Mouse (Mus musculus) limb, embryonic 12.5 days (tissue): ENCODE data around the gene Dll1. TPM values are rescaled to one million over a fixed set of nuclear protein-coding genes. Genes with fewer than 3 reads are reported as not detected.

Experiments
- ATAC-seq: fragments of 200-750 bp; cut with Nextera tagmentation; 2 replicates; pipeline ENCODE4 v1.8.0; 2017; ENCODE audit warnings: low read depth, moderate TSS enrichment; ENCODE audit not compliant: insufficient number of reproducible peaks, insufficient read depth, low FRiP score, low TSS enrichment
- H3K27ac ChIP-seq: fragments of 300-500 bp; sonication (generic); 2 replicates; pipeline ENCODE4 v1.5.1; 2016; ENCODE audit warnings: mild to moderate bottlenecking, moderate library complexity
- H3K27me3 ChIP-seq: fragments of 300-500 bp; sonication (generic); 2 replicates; pipeline ENCODE4 v1.6.1; 2016; ENCODE audit warnings: mild to moderate bottlenecking, moderate library complexity
- H3K36me3 ChIP-seq: fragments of 300-500 bp; sonication (generic); 2 replicates; pipeline ENCODE4 v1.6.1; 2016; ENCODE audit warnings: mild to moderate bottlenecking, moderate library complexity
- H3K4me1 ChIP-seq: fragments of 300-500 bp; sonication (generic); replicated peaks from 2 replicates; pipeline ENCODE4 v1.6.1; 2016
- H3K4me2 ChIP-seq: fragments of 300-500 bp; sonication (generic); 2 replicates; pipeline ENCODE4 v1.6.1; 2016; ENCODE audit warnings: mild to moderate bottlenecking, moderate library complexity
- H3K4me3 ChIP-seq: fragments of 300-500 bp; sonication (generic); replicated peaks from 2 replicates; pipeline ENCODE4 v1.5.1; 2016; ENCODE audit warnings: mild to moderate bottlenecking
- H3K9ac ChIP-seq: fragments of 300-500 bp; sonication (generic); replicated peaks from 2 replicates; pipeline ENCODE4 v1.6.1; 2016; ENCODE audit warnings: mild to moderate bottlenecking, moderate library complexity
- H3K9me3 ChIP-seq: fragments of 300-500 bp; sonication (generic); 2 replicates; pipeline ENCODE4 v1.6.1; 2016; ENCODE audit warnings: mild to moderate bottlenecking, moderate library complexity
- WGBS: fragments of 180-500 bp; shearing (Covaris S2); methylation state at CpG from one replicate; pipeline ENCODE4 v1.1.7; 2016; 5-methylcytosine and 5-hydroxymethylcytosine counted together
- polyA plus RNA-seq: library from polyadenylated mRNA; unstranded; fragments of >200 nt; fragmentation: Nextera tagmentation; extraction: Ambion mirVana; gene quantifications from 2 replicates; pipeline ENCODE4 v1.2.1, GENCODE M21; 2016

Dll1 gene
- polyA plus RNA-seq, 1 experiment from 2014 or later = 7.1 TPM

DNA sequence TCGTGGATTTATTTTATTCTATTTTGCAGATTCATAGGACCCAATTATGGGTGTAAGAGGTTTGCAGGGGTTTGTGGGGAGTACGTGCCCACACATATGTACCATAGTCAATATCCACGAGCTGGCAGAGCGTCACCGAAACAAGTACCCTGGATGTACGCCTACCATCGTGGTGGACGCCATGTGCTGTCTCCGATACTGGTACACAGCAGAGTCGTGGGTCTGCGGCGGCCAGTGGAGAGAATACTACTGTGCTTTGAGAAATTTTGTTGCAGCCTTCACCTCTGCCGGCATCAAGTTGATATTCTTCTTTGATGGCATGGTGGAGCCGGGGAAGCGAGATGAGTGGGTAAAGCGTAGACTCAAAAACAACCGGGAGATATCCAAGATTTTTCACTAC is 25.0 kb upstream of the Dll1 start:
- no peak overlapping the region for H3K9ac ChIP-seq
- peaks cover 50% of the 10 kb centered on the region for H3K36me3 ChIP-seq
- no peak for ATAC-seq

DNA sequence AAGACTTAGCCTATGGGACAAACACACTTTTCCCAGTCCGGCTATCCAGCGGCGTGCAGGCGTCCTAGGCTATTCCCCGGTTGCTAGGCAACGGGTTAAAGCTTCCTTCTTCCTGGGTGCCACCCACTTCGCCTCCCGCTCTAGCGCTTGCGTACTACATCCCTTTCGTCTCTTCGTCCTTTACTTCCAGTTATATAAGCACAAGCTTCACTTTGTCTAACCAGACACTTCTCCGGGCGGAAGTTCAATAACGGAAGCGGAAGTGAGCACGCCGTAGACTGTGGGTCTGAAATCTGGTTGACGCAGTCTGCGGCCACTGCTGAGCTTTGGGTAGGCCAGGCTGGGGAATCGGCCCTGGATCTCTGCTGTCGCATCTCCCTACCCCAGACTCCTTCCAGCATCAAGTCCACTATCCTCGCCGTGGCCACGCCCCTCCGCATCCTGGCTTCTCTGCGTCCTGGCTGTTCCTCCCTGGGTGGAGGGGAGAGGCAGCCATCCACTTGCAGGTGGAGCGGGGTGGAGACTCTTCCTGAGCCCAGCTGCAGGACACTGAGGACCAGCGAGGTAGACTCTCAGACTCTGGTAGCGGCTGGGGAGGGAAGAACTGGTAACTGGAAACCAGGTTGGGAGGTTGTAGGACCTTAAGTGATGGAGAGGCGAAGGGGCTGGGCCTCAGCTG is 19.5 kb upstream of the Dll1 start, which contains the start of gene Fam120b:
Gene Fam120b (plus strand): TSS at position 206 of the 679 bp plus-strand sequence.
- Histone ChIP-seq H3K9ac (peak within 1 kb of the TSS; percentile 80), H3K4me2 (peak within 1 kb of the TSS; percentile 71), H3K4me3 (peak within 1 kb of the TSS; percentile 67), H3K36me3 (no peaks in the 10 kb centered on the region), H3K9me3 (no peaks in the 10 kb centered on the region), H3K4me1 (peaks cover 16% of the 10 kb centered on the region), H3K27ac (peak within 1 kb of the TSS; percentile 88), H3K27me3 (peaks cover 10% of the 10 kb centered on the region; the same call in 1 of the 2 replicates)
- under 1% methylated on average over 31 of the region's 31 CpGs for WGBS
- ATAC-seq = peak; percentile 94

More for the DNA sequence above, 25.0 kb upstream of the Dll1 start:
- Histone ChIP-seq H3K9me3 (no peaks in the 10 kb centered on the region), H3K27ac (no peak overlapping the region), H3K4me2 (no peak overlapping the region), H3K27me3 (no peaks in the 10 kb centered on the region), H3K4me1 (peaks cover 8% of the 10 kb centered on the region), H3K4me3 (no peak overlapping the region)
- 97% methylated on average over 17 of the region's 17 CpGs for WGBS

DNA sequence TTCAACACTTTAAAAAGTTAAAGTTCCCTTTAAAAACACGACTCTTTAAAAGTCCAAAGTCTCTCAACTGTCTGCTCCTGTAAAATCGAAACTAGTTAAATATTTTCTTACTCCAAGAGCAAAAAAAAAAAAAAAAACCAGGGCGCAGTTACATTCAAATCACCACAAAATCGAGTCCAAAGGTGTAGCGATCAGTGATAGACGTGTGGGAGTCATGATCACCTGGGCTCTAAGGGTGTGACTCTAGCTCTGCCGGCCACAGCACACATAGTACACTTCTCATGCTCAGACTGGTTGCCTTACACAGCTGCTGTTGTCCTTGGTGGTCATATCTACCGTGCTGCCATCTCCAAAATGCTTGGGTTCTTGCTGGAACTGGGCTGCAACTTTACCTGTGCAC is 12.7 kb upstream of the Dll1 start:
- WGBS = 81% methylated on average over 8 of the region's 8 CpGs
- ATAC-seq = no peak
- H3K4me2 ChIP-seq = no peak overlapping the region
- H3K9ac ChIP-seq = no peak overlapping the region
- peaks cover 8% of the 10 kb centered on the region; the same call in 1 of the 2 replicates for H3K27me3 ChIP-seq
- no peaks in the 10 kb centered on the region for H3K36me3 ChIP-seq
- no peak overlapping the region for H3K4me3 ChIP-seq
- H3K9me3 ChIP-seq = no peaks in the 10 kb centered on the region
- no peak overlapping the region for H3K27ac ChIP-seq
- no peaks in the 10 kb centered on the region for H3K4me1 ChIP-seq

DNA sequence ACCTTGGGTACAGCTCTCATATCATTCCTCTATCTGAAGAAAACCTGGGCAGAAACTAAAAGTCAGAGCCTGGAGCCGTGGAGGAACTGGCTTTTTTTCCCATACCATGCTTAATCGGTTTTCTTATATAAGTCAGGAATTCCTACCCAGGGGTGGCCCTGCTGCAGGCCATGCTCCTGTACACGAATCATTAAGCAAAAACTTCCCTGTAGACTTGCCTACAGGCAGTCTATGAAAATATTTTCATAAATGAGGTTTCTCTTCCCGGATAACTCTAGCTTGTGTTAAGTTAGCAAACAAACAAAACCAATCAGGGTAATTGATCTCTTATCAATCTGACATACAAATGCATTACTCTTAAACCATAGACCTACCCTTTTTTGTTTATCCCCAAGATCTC is 12.2 kb upstream of the Dll1 start:
- H3K27me3 ChIP-seq = peaks cover 7% of the 10 kb centered on the region; the same call in 1 of the 2 replicates
- no peak for ATAC-seq
- H3K4me3 ChIP-seq = no peak overlapping the region
- no peak overlapping the region for H3K27ac ChIP-seq
- H3K36me3 ChIP-seq = no peaks in the 10 kb centered on the region
- H3K4me2 ChIP-seq = no peak overlapping the region
- H3K4me1 ChIP-seq = no peaks in the 10 kb centered on the region
- H3K9me3 ChIP-seq = no peaks in the 10 kb centered on the region
- H3K9ac ChIP-seq = no peak overlapping the region
- WGBS = 84% methylated on average over 4 of the region's 4 CpGs

DNA sequence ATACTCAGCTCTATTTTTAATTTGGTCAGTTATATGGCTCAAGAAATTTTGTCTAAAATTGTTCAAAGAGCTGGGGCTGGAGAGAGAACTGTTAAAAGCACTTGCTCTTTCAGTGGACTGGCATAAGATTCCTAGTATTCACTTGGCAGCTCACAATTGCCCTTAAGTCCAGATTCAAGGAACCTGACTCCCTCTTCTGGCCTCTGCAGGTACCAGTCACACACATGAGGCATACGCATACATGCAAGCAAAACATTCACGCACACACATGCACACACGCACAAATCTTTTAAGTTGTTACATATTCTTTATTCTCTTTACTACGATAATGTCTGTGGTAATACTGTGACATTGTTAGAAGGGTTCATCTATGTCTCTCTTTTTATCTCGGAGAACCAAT is 6.7 kb upstream of the Dll1 start:
- H3K9me3 ChIP-seq = no peaks in the 10 kb centered on the region
- peaks cover 55% of the 10 kb centered on the region for H3K27me3 ChIP-seq
- no peaks in the 10 kb centered on the region for H3K36me3 ChIP-seq
- H3K9ac ChIP-seq = no peak overlapping the region
- no peak for ATAC-seq
- peaks cover 17% of the 10 kb centered on the region for H3K4me1 ChIP-seq
- H3K4me3 ChIP-seq = no peak overlapping the region
- no peak overlapping the region for H3K4me2 ChIP-seq
- WGBS = 94% methylated on average over 5 of the region's 5 CpGs
- no peak overlapping the region for H3K27ac ChIP-seq

DNA sequence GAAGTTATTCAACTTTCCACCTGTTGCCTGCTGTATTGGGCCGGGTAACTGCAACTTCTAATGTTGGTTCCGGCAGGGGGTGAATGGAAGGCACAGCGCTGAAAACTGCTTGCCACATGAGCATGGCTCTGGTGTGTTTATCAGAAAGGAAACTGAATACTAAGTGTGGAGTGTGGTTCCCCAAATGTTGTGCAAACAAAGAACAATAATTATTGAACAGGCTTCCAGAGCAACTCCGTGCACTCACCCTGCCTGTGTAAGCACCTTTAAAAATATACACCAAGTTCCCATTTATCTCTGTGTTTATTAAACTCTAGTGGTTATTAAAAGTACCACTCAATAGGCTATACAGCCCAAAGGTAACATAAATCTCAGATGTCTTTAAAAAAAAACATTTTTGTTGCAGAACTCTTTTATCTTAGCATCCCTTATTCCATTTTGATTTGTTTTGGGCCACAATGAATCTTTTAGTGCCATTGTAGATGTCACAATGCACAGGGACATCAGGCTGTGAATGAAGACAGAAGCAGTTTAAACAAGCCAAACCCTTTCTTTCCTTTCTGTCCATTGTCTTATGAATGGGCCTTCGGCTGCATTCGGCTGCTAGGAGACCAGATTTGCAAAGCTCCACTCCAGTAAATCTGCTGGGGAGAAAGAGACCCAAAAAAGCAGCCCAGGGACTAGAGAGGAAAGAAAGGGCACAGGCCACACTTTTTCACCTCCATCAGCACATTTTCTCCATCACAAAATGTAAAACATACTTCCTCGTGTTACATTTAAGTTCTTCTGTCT is 5.4 kb upstream of the Dll1 start:
- Histone ChIP-seq H3K9me3 (no peaks in the 10 kb centered on the region), H3K9ac (no peak overlapping the region), H3K27ac (no peak overlapping the region), H3K4me1 (peaks cover 22% of the 10 kb centered on the region), H3K27me3 (peaks cover 68% of the 10 kb centered on the region), H3K4me2 (no peak overlapping the region), H3K4me3 (no peak overlapping the region), H3K36me3 (no peaks in the 10 kb centered on the region)
- no peak for ATAC-seq
- WGBS = 48% methylated on average over 7 of the region's 7 CpGs

DNA sequence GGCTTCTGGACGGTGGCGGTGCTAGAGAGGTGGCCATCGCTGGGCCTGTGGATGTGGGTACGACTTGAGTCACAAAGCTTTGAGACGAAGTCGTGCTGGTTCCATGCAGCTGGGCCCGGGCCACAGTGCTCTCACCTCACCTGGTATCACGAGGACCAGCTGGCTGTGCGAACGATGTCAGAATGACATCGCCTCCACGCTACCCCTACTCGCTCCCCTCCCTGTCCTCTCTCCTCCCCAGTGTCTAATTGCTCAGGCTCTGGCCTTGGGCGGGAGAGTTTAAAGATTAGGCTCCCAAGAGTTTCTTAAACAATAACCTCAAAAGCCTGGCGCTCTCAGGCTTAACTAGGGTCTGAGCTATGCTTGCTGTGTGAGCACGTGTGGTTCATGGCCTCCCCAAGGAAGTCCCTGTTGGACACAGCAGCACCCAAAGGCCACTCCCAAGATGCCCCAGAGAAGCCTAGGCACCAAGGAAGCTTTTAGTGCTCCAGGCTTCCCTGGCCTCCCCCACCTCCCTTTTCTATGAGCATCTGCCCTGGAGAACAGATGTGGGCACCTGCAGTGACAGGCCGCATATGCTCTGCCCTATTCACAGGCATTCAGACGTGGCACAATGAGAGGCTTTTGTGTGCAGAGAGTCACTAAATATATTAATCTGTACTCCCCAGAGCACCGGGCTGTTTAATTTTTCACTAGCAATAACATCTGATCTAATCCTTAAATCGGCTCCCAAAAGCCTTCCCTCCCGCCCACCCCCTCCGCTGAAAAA is 4.6 kb upstream of the Dll1 start:
- ATAC-seq = no peak; the same call in 1 of the 2 replicates

DNA sequence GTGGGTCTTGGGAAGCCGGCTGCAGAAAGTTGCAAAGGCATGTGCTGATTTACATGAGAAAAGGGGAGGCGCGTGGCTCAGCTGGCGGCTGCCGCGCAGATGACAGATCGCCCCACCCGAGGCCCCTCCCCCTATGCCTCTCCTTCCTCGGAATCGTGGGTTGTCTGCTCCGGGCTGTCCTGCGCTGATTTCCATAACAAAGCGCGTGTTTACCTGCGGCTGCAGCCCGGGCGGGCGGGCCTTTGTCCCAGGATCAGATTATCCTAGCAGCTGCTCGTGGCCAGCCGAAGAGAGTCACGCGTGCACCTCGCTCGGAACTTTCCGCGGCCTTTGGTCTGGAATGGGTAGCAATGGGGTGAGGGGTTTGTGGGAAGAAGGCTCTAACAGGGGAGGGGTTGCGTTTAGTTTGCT is 4.0 kb upstream of the Dll1 start:
- H3K4me3 ChIP-seq = peak overlapping the region; percentile 47
- no peak; the same call in 1 of the 2 replicates for ATAC-seq
- H3K4me1 ChIP-seq = peaks cover 34% of the 10 kb centered on the region
- H3K36me3 ChIP-seq = no peaks in the 10 kb centered on the region
- no peak overlapping the region for H3K27ac ChIP-seq
- peak overlapping the region; percentile 62 for H3K9ac ChIP-seq
- H3K4me2 ChIP-seq = peak overlapping the region; percentile 82
- H3K9me3 ChIP-seq = no peaks in the 10 kb centered on the region
- H3K27me3 ChIP-seq = peaks cover 82% of the 10 kb centered on the region
- under 1% methylated on average over 27 of the region's 27 CpGs for WGBS

More for the DNA sequence above, 4.6 kb upstream of the Dll1 start:
- Histone ChIP-seq H3K36me3 (no peaks in the 10 kb centered on the region), H3K27me3 (peaks cover 76% of the 10 kb centered on the region), H3K4me2 (peak overlapping the region; percentile 82), H3K27ac (no peak overlapping the region), H3K9ac (peak overlapping the region; percentile 62; the same call in 1 of the 2 replicates), H3K4me1 (peaks cover 30% of the 10 kb centered on the region), H3K4me3 (peak overlapping the region; percentile 47), H3K9me3 (no peaks in the 10 kb centered on the region)
- WGBS = 7% methylated on average over 22 of the region's 22 CpGs

DNA sequence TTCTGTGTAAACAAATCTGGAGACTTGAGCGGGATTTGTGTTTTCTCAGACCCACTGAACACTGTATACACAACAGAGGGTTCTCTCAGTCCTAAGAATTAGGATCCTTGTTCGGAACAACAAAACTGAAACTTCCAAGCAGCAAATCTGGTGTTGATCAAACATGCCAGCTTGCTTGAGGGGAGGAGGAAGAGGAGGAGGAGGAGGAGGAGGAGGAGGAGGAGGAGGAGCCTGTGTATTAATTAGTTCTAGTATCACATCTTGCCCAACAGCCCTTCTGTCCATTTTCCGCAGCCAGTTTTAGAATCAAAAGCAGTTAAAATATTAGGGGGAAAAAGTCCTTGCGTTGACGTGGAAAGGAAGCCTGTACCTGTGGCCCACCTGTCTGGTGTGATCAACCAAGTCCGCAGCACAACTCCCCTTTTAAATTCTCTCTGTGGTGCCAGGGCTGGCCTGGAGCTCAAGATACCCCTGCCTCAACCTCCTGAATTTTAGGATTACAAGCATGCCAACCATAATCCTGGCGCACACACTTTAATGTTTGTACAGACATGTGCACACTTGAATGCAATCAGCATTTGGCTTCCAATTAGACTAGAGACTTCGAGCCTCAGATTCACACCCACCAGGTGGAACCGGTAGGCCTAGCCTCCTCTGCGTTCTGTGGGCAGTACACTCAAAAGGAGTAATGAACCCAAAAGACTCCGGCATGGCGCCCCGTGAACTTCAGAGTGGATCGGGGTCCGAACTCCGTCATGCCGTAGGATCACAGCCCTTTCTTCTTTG is 3.3 kb upstream of the Dll1 start:
- peaks cover 41% of the 10 kb centered on the region for H3K4me1 ChIP-seq
- no peak for ATAC-seq
- peak overlapping the region; percentile 47 for H3K4me3 ChIP-seq
- peaks cover 89% of the 10 kb centered on the region for H3K27me3 ChIP-seq
- peak overlapping the region; percentile 82 for H3K4me2 ChIP-seq
- H3K9me3 ChIP-seq = no peaks in the 10 kb centered on the region
- WGBS = 10% methylated on average over 17 of the region's 17 CpGs
- H3K27ac ChIP-seq = no peak overlapping the region
- H3K9ac ChIP-seq = peak overlapping the region; percentile 62
- no peaks in the 10 kb centered on the region for H3K36me3 ChIP-seq

DNA sequence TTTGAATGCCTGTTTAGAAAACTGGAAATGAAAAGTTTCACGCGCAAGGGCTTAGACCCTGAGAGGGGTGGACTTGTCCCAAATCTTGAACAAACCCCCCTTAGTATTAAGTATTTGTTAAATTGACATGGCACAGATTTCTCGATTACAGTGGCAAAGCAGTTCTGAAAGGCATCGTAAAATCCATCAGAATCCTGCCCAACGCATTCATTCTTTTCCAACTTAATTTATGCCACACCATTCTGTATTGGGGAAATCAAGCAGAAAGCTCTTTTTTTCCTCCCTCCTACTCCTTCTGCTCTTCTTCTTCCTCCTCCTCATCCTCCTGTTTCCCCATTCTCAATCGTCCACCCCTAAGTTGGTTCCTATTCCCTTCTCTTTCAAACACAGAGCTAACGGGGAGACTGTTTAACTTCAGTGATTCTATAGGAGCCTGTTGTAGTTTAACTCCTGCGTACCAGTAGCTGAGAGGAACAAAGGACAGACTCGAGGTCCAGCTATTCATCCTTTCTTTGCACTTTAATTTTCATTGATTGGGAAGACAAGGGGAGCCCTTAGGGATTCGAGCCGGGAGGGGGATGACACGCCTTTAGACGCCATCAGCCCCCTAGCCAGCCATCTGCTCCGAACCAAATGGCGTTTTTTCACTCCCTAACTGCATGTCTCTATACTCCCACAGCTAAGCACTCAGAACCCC is 1.9 kb upstream of the Dll1 start:
- no peak for ATAC-seq
- H3K9me3 ChIP-seq = no peaks in the 10 kb centered on the region
- WGBS = 7% methylated on average over 15 of the region's 15 CpGs
- H3K36me3 ChIP-seq = no peaks in the 10 kb centered on the region
- H3K27me3 ChIP-seq = peaks cover 99% of the 10 kb centered on the region
- no peak overlapping the region for H3K9ac ChIP-seq
- no peak overlapping the region for H3K27ac ChIP-seq
- peaks cover 49% of the 10 kb centered on the region for H3K4me1 ChIP-seq
- H3K4me2 ChIP-seq = no peak overlapping the region
- H3K4me3 ChIP-seq = no peak overlapping the region
